Mouse (Mus musculus) heart, postnatal 4 days (tissue): Measurements from ENCODE around the gene Enpep. TPM values are rescaled to one million over a fixed set of nuclear protein-coding genes. Genes with fewer than 3 reads are reported as not detected.

Experiments used
- DNase-seq: peaks from one replicate; pipeline ENCODE4 v3.0.0; 2021
- total RNA-seq, 2 experiments: library from RNA; stranded (reverse); gene quantifications; 2 replicates each; pipeline ENCODE4 v1.2.3; 2021

Enpep gene
- total RNA-seq, 2 experiments from 2014 or later: 8.3 to 8.8 TPM

DNA sequence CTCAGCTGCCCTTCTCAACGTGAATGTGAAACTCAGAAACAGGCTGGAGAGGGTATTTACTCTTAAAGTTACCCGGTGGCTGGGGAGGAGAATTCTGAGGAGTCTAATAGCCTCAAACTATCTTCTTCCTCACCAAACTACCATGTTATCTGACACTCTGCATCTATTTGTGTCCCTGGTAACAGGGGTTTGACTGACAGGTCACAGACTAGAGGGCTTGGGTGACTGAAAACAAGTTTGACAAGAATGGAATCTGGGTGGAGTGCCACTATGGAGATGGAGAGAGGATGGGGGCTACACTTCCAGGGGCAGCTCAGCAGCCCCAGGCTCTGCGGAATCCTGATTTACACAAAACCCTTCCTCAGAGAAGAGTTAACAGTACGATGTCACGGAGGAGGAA is 105.2 kb downstream of the Enpep start:
- DNase-seq: no peak

DNA sequence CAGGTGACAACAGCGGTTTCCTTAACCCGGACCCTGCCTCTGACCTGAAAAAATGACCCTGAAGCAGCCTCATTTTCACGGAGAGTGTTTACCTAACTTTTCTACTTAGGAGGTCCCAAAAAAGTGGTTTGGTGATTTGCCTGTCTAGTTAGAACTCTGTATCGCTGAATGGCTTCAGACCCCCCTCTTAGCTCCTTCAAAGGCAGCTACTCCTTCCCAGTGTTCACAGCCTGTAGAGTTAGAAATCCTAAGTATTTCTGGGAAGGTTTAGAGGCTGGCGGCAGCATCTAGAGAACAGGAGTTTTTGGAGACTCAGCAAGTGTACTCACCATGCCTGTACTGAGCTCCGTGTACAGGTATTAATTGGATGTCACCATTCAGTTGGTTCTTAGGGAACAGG is 105.8 kb downstream of the Enpep start:
- no peak for DNase-seq

DNA sequence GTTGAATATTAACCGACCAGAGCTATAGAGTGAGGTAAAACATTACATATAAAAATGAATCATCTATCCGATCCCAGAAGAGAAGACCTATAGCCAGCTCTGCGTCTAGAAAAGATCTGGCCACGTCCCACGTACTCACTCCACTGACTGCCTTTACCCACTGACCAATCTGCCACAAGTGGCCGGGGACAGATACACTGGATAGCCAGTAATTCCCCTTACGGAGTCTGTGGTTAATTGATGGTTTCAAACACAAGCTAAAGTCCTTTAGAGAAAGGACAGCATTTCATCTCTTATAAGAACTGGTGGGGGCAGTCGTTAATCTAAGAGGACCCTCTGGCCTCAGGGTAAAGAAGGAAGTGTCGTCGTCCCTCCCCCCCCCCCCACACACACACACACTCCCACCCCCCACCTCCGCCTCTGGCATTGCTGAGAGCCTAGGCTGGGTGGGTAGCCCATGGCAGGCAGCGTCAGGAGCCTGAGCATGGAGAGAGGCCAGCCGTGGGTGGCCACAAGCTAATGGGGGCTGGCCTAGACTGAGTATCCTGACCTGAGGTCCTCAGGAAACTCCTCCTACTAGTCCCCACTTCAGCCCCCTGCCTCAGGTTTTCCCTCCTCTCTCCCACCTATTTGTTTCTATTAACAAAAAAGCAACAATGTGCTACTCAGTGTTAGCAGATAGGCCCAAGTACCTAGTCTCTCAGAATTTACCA is 106.8 kb downstream of the Enpep start:
- no peak for DNase-seq

DNA sequence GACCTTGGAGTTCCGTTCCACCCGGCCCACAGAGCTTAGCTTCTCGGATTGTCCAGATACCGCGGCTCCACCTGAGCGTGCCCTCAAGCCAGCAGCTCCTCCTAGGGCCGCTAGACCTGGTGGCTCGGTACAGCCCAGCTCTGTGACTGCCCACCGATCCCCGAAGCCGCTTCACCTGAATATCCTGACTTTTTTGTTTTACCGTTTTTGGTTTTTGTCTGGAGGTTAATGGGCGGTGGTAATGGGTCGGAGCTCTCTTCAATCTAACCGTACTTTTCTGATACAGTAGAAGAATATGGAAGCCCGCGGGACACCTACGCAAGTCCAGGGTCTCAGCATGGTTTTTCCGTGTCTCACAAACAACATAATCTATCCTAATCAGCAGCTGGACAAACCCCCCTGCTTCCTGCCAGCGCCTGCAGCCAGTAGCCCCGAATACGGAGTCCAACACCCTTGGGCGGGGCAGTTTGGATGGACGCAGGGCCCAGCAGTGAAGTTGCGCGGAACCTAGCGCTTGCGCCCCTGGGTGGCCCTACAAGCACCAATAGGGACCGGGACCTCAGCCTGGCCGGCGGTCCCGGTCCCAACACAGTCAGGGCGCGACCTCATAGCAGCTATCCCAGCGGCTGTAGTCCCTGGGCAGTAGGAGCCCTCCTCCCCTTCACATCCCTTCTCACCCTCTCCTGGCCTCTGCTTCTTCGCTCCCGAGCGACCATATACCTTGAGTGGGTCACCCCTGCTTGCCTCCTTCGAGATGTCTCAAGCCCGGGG is 107.5 kb downstream of the Enpep start:
- DNase-seq: no peak

DNA sequence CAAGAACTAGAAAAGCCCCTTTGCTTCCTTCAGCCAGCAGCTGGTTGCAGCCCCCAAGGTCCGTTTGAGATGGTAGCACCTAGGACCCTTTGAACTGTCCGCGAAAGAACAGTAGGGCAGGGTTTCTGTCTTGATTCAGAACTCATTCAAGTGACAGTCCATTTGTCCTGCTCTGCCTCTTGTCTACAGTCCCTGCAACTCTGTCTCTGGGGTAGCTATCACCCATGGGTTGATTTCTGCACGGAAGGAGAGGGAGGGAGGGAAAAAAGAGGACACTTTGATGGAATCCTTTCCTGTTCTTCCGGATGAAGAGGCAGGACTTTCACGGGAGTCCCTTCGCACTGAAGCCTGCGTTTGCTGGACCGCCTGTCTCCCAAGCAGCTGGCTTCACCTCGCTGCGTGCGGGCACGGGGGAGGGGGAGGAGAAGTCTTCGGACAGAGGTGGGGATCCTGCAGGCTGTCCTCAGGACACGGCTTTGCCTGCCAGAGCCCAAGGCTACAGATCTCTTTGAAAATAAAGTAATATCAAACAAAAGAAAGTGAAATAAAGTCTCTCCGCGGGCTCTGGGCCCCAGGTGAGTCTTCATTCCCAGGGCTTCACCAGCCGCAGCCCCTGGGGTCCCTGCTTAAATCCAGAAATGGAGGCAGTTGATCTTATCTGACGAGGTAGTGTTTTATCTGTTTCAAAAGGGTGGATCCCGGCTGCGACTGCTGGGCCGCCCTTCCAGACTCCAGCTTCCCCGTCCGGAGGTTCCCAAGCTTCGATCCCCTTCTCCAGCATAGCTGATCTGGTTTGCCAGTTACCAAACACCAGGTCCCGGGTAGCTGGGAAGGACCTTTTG is 108.3 kb downstream of the Enpep start:
- no peak for DNase-seq

DNA sequence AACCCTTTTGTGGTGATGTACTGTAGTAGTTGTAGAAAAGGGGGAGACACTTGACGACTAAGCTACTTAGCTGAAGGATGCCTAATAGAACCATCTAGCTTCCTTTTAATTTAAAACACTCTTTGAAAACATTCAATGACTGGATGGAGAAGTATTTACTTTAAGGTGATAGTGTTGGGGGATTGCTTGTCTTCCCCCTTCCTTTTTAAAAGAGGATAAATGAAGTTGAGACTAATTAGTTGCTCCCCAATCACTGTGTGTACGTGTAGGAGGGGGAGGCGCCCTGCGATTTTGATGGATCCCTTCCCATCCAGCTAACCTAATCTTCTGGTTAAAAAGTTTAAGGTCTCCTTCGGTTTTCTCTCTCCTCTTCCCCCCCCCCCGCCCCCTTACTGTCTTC is 109.1 kb downstream of the Enpep start:
- no peak for DNase-seq

DNA sequence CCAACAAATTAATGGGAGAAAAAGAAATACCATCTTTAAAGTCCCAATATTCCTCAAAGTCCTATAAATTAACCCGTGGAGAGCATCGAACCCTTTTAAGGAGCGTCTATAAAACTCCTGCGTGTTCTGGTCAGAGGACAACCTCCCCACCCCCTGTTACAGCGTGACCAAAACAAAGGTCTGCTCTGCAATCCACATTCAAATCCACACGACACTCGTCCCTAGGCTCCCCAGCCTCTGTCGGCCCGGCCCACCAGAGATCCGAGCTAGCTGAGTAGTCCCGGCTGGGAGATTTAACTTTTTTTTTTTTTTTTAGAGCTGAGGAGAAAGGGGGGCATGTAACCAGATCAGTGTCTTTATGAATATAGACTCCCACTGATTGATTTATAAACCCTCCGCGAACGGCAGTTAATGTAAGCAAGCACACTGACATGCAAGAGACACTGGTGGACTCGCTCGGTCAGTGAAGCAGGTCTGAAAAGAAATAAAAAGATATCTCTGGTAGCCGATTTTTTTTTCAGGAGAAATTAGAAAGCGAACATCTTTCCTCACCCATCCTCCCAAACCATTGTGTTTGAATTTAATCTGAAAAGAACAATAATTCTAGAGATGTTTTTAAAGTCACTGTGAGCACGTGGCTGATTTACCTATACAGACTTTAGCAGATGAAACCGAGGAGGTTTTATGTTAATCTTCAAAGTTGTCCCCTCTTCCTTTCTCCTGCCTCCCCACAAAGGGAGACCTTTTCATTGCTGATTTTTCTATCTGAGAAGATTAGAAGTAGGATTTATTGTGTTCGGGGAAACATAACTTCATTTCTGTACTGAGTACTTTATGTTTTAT is 109.9 kb downstream of the Enpep start:
- DNase-seq: no peak

DNA sequence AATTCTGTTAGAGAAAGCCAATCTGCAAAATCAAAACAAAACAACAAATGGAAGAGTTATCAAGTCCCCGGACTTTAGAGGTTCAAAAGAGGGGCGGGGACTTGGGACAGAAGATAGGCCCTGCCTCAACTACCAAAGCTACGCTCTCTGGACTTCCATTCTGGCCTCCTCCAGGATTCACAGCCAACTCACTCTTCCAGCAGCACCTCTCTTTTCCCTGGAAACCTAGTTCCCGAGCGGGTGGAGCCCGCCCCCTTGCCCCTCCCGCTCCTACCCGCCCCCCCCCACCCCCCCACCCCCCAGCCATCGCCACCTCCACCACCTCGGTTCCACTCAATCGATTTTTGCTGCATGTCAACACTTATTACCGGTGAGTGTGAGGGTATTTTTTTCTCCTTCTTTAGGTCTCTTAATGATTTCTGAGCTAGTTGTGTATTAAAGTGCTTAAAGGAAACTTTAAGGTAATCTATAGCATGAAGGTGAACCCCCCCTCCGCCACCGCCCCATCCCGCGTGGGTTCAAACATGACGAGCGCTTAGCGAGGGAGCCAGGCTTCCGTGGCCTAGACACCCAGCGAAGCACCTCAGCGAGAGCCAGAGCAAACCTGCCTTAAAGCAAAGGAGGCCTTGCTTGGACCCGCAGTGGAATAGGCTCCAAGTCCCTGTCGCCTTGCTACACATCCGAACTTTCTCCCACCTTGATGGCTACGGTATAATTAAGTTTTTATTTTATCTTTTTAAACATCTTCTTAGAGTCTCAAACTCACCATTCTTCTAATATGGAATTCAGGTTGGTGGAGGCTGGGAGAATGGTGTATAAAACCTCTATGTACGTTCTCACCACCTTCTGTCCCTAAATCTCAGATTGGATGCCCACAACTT is 110.9 kb downstream of the Enpep start:
- no peak for DNase-seq

DNA sequence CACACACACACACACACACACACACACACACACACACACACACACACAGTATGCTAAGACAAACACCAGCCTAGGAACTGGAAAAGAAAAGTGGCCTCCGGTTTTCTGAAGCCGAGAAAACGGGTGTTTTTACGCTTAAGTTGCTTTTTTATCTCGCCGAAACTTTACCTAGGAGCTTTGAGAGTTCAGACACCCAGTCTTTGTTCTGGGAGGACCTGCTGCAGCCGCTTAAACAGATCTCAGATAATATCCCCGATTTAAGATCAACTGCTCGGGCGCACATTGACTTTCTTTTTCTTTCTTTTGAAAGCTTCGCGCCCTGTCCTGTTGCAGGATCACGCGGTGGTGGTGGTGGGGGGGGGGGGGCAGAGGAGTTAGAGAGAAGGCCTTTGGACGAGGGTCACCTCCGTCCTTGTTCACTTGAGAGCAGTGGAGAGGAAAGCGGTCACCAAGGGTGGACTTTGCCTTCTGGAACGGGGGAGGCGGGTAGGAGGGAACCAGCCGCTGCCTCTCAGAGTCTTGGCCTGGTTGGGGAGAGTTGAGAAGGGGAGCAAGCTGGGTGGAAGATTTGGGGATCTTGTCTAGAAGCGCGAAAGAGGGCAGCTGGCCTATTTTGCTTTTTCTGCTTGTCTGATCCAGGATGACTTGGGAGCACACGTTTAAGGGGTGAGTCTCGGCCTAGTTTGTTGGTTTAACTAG is 111.7 kb downstream of the Enpep start:
- DNase-seq: no peak

DNA sequence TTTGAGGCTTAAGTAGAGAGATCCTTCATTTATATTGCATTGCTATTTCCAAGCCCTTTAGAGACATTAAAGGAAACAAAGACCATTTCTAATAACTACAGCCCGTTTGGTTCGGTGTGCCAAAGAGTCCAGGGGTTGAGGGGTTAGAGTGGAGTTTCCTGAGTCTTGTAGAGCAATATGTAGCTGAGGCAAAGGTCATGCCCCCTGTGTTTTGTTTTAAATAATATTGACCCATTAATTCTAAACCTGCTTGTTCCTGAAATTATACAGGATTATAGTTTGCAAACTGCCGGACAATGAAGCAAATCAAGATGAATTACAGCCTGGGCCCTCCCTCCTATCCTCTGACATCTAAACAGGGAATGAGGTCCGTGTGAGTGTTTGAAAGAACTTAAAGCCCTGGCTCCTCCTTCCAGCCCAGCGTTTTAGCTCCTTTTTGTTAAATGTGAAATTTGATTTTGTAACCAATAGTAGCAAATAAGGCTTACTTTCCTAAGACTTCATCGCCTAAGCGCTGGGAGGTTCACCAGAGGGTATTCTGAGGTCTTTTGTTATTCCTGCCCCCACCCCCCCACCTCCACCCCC is 112.3 kb downstream of the Enpep start:
- DNase-seq: no peak

Other genes with a start within 250 kb of the Enpep start
- gene Pitx2, start 132.8 kb downstream of the Enpep start, total RNA-seq: 10 to 100 TPM in 1 of 2 experiments, 1 to 10 TPM in 1; 9.4 to 12.8 TPM
- 1 to 10 TPM; 3.7 TPM for gene Elovl6, start 199.6 kb upstream of the Enpep start, total RNA-seq